ENCODE assay signal across 8 mouse cellular contexts in genomic region chr11:4848483-4849248, GRCm38 (mm10). TPM values are rescaled to one million over a fixed set of nuclear protein-coding genes. Genes with fewer than 3 reads are reported as not detected.
DNase-seq lines count a peak whose midpoint lies in the region; ATAC-seq and TF ChIP-seq lines count a peak whose summit lies in the region.

No protein-coding gene starts in this region.

- ATAC-seq in CD4-positive, CD25-positive, alpha-beta regulatory T cell, adult 4 months = peak; percentile 8
- ATAC-seq in embryonic facial prominence, embryonic 15.5 days (ENCODE audit: insufficient number of reproducible peaks, low FRiP score, low TSS enrichment, low read depth) = peak; percentile 18
- ATAC-seq in heart, postnatal 0 days (ENCODE audit: insufficient read depth, low read depth) = peak; percentile 33
- 0 out of 2 replicates have a peak, but pooled peaks have one; percentile 1 for ATAC-seq in lung, embryonic 16.5 days (ENCODE audit: low read depth)

- TF ChIP-seq EP300 in heart, postnatal 0 days (IDR thresholded peaks at IDR 0.05; ENCODE audit: low read depth) = no peak

- H3K4me2 ChIP-seq in embryonic facial prominence, embryonic 15.5 days (replicated peaks) = peak overlapping the region; percentile 58
- H3K4me2 ChIP-seq in heart, postnatal 0 days (ENCODE audit: low read depth, low read length) = peak overlapping the region; percentile 82
- H3K4me2 ChIP-seq in lung, embryonic 16.5 days (ENCODE audit: low read depth, low read length) = peak overlapping the region; percentile 57

- no peaks in the 10 kb centered on the region for H3K27me3 ChIP-seq in embryonic facial prominence, embryonic 15.5 days
- H3K27me3 ChIP-seq in heart, postnatal 0 days (ENCODE audit: control insufficient read depth, insufficient read depth, low read length) = no peaks in the 10 kb centered on the region
- no peaks in the 10 kb centered on the region for H3K27me3 ChIP-seq in lung, embryonic 16.5 days (ENCODE audit: control insufficient read depth, insufficient read depth, low read depth, low read length)

- peak overlapping the region; percentile 84 for H3K27ac ChIP-seq in embryonic facial prominence, embryonic 15.5 days (replicated peaks)
- peak overlapping the region; percentile 83 for H3K27ac ChIP-seq in heart, postnatal 0 days (ENCODE audit: low read depth)
- peak overlapping the region; percentile 67 for H3K27ac ChIP-seq in lung, embryonic 16.5 days (ENCODE audit: low read length)

- peak; percentile 64 for DNase-seq in adrenal gland, postnatal 10 days
- DNase-seq in heart, postnatal 0 days (ENCODE audit: low spot score) = peak; percentile 58
- DNase-seq in kidney, postnatal 25 days = peak; percentile 50 to 59
- peak; percentile 27 for DNase-seq in ovary, postnatal 14 days (ENCODE audit: low spot score)
- DNase-seq in thymus, postnatal 25 days = peak; percentile 64

- H3K9ac ChIP-seq in embryonic facial prominence, embryonic 15.5 days = peak overlapping the region; percentile 80
- peak overlapping the region; percentile 93 for H3K9ac ChIP-seq in heart, postnatal 0 days (replicated peaks; ENCODE audit: low read depth, low read length)
- H3K9ac ChIP-seq in lung, embryonic 16.5 days (ENCODE audit: low read length) = peak overlapping the region; percentile 98

- TF ChIP-seq CTCF in heart, postnatal 0 days (IDR thresholded peaks at IDR 0.05; ENCODE audit: low read depth) = no peak

- H3K4me3 ChIP-seq in embryonic facial prominence, embryonic 15.5 days (replicated peaks) = peak overlapping the region; percentile 87
- H3K4me3 ChIP-seq in heart, postnatal 0 days (ENCODE audit: low read depth, low read length) = peak overlapping the region; percentile 81
- H3K4me3 ChIP-seq in lung, embryonic 16.5 days (ENCODE audit: low read length) = peak overlapping the region; percentile 99

- no peaks in the 10 kb centered on the region for H3K9me3 ChIP-seq in embryonic facial prominence, embryonic 15.5 days (replicated peaks)
- H3K9me3 ChIP-seq in heart, postnatal 0 days (replicated peaks; ENCODE audit: control insufficient read depth, low read length) = no peaks in the 10 kb centered on the region
- no peaks in the 10 kb centered on the region for H3K9me3 ChIP-seq in lung, embryonic 16.5 days (ENCODE audit: control insufficient read depth, low read length)

- peaks cover 11% of the 10 kb centered on the region for H3K4me1 ChIP-seq in embryonic facial prominence, embryonic 15.5 days
- H3K4me1 ChIP-seq in heart, postnatal 0 days (ENCODE audit: control insufficient read depth, insufficient read depth) = peaks cover 10% of the 10 kb centered on the region; the same call in 1 of the 2 replicates
- H3K4me1 ChIP-seq in lung, embryonic 16.5 days (replicated peaks; ENCODE audit: control insufficient read depth, insufficient read depth, low read length) = peaks cover 6% of the 10 kb centered on the region; the same call in 1 of the 2 replicates

- no peaks in the 10 kb centered on the region for H3K36me3 ChIP-seq in embryonic facial prominence, embryonic 15.5 days
- no peaks in the 10 kb centered on the region for H3K36me3 ChIP-seq in heart, postnatal 0 days (replicated peaks; ENCODE audit: control insufficient read depth, insufficient read depth, low read length)
- H3K36me3 ChIP-seq in lung, embryonic 16.5 days (ENCODE audit: control insufficient read depth, insufficient read depth, low read length) = no peaks in the 10 kb centered on the region

- WGBS in embryonic facial prominence, embryonic 15.5 days = under 1% methylated on average over 50 of the region's 50 CpGs
- WGBS in heart, postnatal 0 days = 2% methylated on average over 50 of the region's 50 CpGs
- under 1% methylated on average over 50 of the region's 50 CpGs for whole genome bisulfite sequencing in lung, embryonic 16.5 days

RNA-seq across cellular contexts. Expression of gene Nf2, which starts 0.7 kb away (rescaled TPM):
- 10 to 100 TPM; 19.2 to 24.2 TPM for polyA plus RNA-seq in CD4-positive, CD25-positive, alpha-beta regulatory T cell, adult 4 months (2017; shearing (Covaris generic))
- total RNA-seq in adrenal gland, postnatal 10 days (2021) = 10 to 100 TPM; 81.1 to 88.3 TPM
- polyA plus RNA-seq in embryonic facial prominence, embryonic 15.5 days (2015; fragmentation: Nextera tagmentation; extraction: Ambion mirVana) = 47.1 and 50.7 TPM in 2 replicates
- total RNA-seq in heart, postnatal 0 days (2014; rRNA removed; ENCODE audit: low replicate concordance) = 50.0 and 56.3 TPM in 2 replicates
- 33.5 and 36.7 TPM in 2 replicates for polyA plus RNA-seq in heart, postnatal 0 days (2015; fragmentation: Nextera tagmentation; extraction: Ambion mirVana)
- polyA plus RNA-seq in lung, embryonic 16.5 days (2015; fragmentation: Nextera tagmentation; extraction: Ambion mirVana) = 40.1 and 41.6 TPM in 2 replicates

RNA-seq across cellular contexts. Expression of gene Nipsnap1, which starts 25.1 kb away (rescaled TPM):
- 10 to 100 TPM; 50.0 to 62.7 TPM for polyA plus RNA-seq in CD4-positive, CD25-positive, alpha-beta regulatory T cell, adult 4 months (2017; shearing (Covaris generic))
- total RNA-seq in adrenal gland, postnatal 10 days (2021) = 10 to 100 TPM; 46.3 to 64.4 TPM
- 39.0 and 41.3 TPM in 2 replicates for polyA plus RNA-seq in embryonic facial prominence, embryonic 15.5 days (2015; fragmentation: Nextera tagmentation; extraction: Ambion mirVana)
- 7.4 and 8.0 TPM in 2 replicates for total RNA-seq in heart, postnatal 0 days (2014; rRNA removed; ENCODE audit: low replicate concordance)
- 10.1 and 10.6 TPM in 2 replicates for polyA plus RNA-seq in heart, postnatal 0 days (2015; fragmentation: Nextera tagmentation; extraction: Ambion mirVana)
- polyA plus RNA-seq in lung, embryonic 16.5 days (2015; fragmentation: Nextera tagmentation; extraction: Ambion mirVana) = 30.1 and 31.5 TPM in 2 replicates

RNA-seq across cellular contexts. Expression of gene Thoc5, which starts 46.5 kb away (rescaled TPM):
- polyA plus RNA-seq in CD4-positive, CD25-positive, alpha-beta regulatory T cell, adult 4 months (2017; shearing (Covaris generic)) = 10 to 100 TPM; 38.7 to 48.5 TPM
- 10 to 100 TPM; 27.3 to 28.0 TPM for total RNA-seq in adrenal gland, postnatal 10 days (2021)
- 29.4 and 33.7 TPM in 2 replicates for polyA plus RNA-seq in embryonic facial prominence, embryonic 15.5 days (2015; fragmentation: Nextera tagmentation; extraction: Ambion mirVana)
- 11.9 and 17.2 TPM in 2 replicates for total RNA-seq in heart, postnatal 0 days (2014; rRNA removed; ENCODE audit: low replicate concordance)
- polyA plus RNA-seq in heart, postnatal 0 days (2015; fragmentation: Nextera tagmentation; extraction: Ambion mirVana) = 15.9 and 16.0 TPM in 2 replicates
- polyA plus RNA-seq in lung, embryonic 16.5 days (2015; fragmentation: Nextera tagmentation; extraction: Ambion mirVana) = 29.6 and 30.7 TPM in 2 replicates

Comparison
In these comparisons a context has a peak if more than half of its experiments do, and no peak if none do; other contexts are left out.
1. Peak in every context shown above with its lines: DNase-seq, ATAC-seq, H3K4me3 ChIP-seq and H3K27ac ChIP-seq.